Mouse (Mus musculus): ENCODE measurements at regions not wholly inside any gene's neighbourhood (a gene's known extent, or its start where the extent isn't known, plus 50 kb on each side); places are given as distances from the start of the nearest gene placed in this dataset.

DNA sequence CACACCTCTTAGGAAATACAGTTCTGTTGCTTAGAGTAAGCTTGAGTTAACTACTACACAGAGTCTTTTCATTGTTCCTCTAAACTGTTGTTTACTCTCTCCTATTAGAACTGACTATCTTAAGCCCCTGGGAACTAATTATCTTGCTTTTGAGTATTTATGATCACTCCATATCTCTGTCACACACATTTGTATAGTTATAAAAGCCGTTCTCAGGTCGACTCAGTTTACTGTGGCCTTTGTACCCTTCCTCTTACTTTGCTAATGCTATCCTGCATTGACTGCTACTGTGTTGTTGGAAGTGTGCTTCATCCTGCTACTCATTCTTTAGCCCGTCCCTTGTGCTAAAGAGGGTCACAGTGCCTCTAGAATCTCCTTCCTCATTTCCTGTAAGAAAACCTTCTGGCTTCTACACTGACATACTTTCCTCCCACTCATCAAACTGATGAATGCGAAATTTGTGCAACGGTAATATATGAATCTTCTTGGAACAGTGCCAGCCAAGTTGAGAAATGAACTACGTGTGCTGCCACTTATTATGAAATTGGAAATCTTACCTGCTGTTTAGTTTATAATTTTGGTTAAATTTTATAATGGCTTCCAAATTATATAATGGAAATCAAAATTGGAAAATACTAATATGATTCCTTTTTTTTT is 119.8 kb upstream of the Cblb start:
- DNase-seq: no peak

GRCm38 (mm10) chr16:51915034-51915928 is 115.7 kb upstream of the Cblb start:
- DNase-seq: no peak

DNA sequence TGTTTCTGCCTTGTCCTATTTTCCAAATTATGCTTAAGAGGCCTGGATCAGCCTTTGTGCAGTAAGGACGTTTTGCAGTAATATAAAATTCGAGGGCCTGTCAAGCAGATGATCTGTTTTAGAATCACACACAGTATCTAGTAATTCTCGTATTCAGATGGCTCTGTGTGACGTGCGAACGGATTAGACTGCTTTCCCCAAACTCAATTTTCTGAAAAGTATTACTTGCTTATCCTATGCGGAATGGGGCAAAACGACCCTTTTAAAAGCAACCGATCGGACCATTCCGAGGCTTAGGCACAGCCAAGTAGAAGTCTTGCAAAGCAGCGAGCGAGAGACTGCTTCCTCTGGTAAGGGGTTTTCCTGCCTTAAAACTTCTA is 115.1 kb upstream of the Cblb start:
- DNase-seq: no peak

GRCm38 (mm10) chr16:51916337-51916736 is 114.7 kb upstream of the Cblb start:
- no peak for DNase-seq

GRCm38 (mm10) chr16:51916820-51917219 is 114.2 kb upstream of the Cblb start:
- no peak for DNase-seq

- no peak for DNase-seq
Observed at GRCm38 (mm10) chr16:51917540-51917939, 113.5 kb upstream of the Cblb start.

DNA sequence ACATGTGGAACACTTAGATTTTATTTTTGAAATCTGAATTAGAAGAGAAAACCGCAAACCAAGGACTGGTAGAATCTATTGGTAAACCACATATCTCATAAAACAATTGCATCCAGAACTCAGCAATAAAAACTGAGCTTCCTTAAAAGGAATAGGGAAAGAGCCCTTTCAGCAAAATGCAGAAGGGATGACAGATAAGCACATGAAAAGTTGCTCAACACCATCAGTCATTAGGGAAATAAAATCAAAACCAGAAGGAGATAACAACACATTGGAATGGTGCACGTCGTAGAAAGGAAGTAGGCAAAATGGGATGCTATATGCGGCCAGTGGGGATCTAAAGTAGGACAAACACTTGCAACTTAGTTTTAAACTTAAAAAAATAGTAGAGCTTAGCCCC is 110.0 kb upstream of the Cblb start:
- DNase-seq: no peak

DNA sequence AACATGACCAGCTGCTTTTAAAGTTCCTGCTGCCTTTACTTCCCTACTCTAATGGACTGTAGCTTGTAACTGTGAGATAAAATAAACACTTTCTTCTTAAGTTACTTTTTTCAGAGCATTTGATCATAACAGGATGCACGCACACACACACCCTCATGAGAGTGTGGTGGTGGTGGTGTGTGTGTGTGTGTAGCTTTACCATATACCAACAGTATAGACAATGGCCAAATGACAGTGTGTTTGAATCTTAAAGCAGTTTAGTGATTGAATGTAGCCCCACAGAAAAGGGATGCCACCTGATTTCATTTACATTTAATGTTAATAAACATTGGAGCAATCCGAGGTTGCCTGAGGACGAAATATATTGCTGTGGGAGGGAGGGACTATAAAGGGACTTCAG is 108.4 kb upstream of the Cblb start:
- no peak for DNase-seq

- no peak for DNase-seq
Observed at GRCm38 (mm10) chr16:51925639-51926038, 105.4 kb upstream of the Cblb start.

DNA sequence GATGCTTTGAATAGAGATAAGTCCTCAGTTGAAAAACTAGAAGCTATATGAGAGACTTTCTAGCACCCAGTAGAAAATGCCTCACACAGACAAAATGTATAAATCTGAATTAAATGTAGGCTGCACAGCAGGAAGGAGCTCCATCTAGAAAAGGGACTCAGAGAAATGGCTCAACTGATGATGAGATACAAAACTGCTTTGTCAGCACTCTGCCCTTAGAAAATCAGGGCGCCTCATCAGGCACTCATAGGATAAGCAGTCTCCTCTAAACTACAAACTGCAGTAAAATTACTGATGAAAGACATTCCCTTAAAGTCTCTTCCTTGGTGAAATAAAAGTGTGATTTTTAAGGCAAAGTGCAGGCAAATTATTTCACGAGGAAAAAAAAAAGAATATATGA is 97.9 kb upstream of the Cblb start:
- DNase-seq: no peak

DNA sequence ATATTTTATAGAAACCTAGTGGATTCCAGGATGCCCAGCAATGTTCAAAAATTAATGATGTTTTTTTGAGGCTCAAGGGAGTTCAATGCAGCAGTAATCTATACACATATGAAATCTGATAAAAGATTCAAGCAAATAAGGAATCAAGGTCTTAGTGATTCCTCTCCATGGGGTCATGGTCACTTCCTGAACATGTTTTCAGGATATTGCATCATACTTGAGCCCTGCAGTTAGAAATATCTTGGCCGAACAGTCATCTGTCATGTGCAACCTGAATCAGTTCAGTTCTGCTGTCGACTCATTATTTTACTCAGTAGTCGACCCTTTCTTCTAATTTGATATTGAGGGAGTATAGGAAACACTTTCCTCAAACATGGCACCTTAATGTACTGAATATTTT is 97.1 kb upstream of the Cblb start:
- no peak for DNase-seq

DNA sequence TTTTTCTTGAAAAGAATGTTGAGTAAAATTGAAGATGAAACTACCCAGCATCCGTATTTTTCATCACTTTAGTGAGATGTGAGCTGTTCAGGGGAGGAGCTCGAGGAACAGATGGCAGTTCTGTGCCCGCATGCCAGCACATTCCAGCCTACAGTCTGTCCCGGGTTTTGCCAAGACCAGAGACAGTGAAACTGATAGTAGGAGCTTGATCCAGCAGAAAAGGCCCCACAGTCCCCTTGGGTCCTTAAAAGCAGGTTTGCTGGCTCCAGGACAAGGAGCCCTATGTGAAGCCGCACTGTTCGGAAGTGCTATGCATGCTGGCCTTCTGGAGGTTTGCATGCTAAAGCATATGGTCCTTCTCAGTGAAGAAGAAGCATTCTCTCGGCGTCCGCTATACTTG is 93.7 kb upstream of the Cblb start:
- no peak for DNase-seq

GRCm38 (mm10) chr16:51939061-51939460 is 92.0 kb upstream of the Cblb start:
- no peak for DNase-seq

- no peak for DNase-seq
Observed at GRCm38 (mm10) chr16:51940574-51940973, 90.5 kb upstream of the Cblb start.

DNA sequence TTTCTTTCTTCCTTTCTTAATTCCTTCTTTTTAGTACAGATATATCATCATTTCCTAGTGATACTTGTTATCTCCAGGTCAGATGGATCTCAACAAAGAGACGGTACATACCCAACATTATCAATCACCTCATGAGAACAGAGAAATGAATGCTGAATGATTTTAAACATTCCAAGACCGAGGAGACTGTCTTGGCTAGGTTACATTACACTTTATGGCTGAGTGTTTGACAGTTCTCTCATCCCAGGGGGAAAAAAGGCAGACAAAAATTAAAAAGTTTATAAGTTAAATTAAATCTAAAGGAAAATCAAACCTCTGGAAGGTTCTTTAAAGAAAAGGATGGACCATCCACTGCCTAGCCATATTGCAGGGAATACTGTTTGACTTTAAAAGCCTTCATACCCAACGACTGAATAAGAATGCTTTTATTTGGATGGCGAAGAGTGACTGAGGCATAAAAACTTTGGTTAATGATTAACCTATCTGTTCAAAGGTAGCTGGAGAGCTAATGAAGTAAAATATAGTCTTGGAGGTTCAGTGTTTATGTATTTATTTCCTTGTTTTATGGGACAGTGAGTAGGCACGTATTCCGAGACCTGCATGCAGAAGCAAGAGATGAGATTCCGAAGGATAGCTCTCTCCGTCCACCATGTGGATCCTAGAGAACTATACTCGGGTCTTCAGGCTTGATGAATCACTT is 88.4 kb upstream of the Cblb start:
- DNase-seq: no peak

- DNase-seq: peak; percentile 18
Observed at GRCm38 (mm10) chr16:51967051-51967845, 63.8 kb upstream of the Cblb start.

All from lung, postnatal 10 days (tissue).